Mouse (Mus musculus) lung, postnatal 14 days (tissue): ENCODE results near the gene 0610040J01Rik.

Experiments used
- DNase-seq: peaks from one replicate; pipeline ENCODE4 v3.0.0; 2021

The 0610040J01Rik gene

GRCm38 (mm10) chr5:63811819-63812508, at the start of gene 0610040J01Rik:
Gene 0610040J01Rik, plus strand, starts transcription at chr5:63812363.
- peak; percentile 80 for DNase-seq

- DNase-seq: no peak
Measured at GRCm38 (mm10) chr5:63765886-63766285, 46.3 kb upstream of the 0610040J01Rik start.

- peak; percentile 62 for DNase-seq
Measured at GRCm38 (mm10) chr5:63766715-63767114, 45.4 kb upstream of the 0610040J01Rik start.

GRCm38 (mm10) chr5:63767464-63767863, 44.7 kb upstream of the 0610040J01Rik start:
- no peak for DNase-seq

GRCm38 (mm10) chr5:63768220-63768619, 43.9 kb upstream of the 0610040J01Rik start:
- DNase-seq: no peak

GRCm38 (mm10) chr5:63772971-63773370, 39.2 kb upstream of the 0610040J01Rik start:
- DNase-seq: no peak

- no peak for DNase-seq
Measured at GRCm38 (mm10) chr5:63773603-63774002, 38.6 kb upstream of the 0610040J01Rik start.

GRCm38 (mm10) chr5:63788156-63788826, 23.9 kb upstream of the 0610040J01Rik start:
- DNase-seq: no peak

- no peak for DNase-seq
Measured at GRCm38 (mm10) chr5:63812509-63812865, 324 bp downstream of the 0610040J01Rik start.

GRCm38 (mm10) chr5:63816643-63817042, 4.5 kb downstream of the 0610040J01Rik start:
- no peak for DNase-seq

GRCm38 (mm10) chr5:63817270-63817669, 5.1 kb downstream of the 0610040J01Rik start:
- DNase-seq: no peak

- no peak for DNase-seq
Measured at GRCm38 (mm10) chr5:63818975-63819374, 6.8 kb downstream of the 0610040J01Rik start.

- no peak for DNase-seq
Measured at GRCm38 (mm10) chr5:63819519-63819918, 7.4 kb downstream of the 0610040J01Rik start.

- peak; percentile 32 for DNase-seq
Measured at GRCm38 (mm10) chr5:63821176-63821575, 9.0 kb downstream of the 0610040J01Rik start.

GRCm38 (mm10) chr5:63821860-63822259, 9.7 kb downstream of the 0610040J01Rik start:
- DNase-seq: no peak

GRCm38 (mm10) chr5:63823362-63824332, 11.5 kb downstream of the 0610040J01Rik start:
- DNase-seq: peak; percentile 48

- no peak for DNase-seq
Measured at GRCm38 (mm10) chr5:63824599-63825350, 12.6 kb downstream of the 0610040J01Rik start.

- DNase-seq: no peak
Measured at GRCm38 (mm10) chr5:63825881-63826280, 13.7 kb downstream of the 0610040J01Rik start.

- no peak for DNase-seq
Measured at GRCm38 (mm10) chr5:63827006-63827405, 14.8 kb downstream of the 0610040J01Rik start.

- DNase-seq: peak; percentile 21
Measured at GRCm38 (mm10) chr5:63827415-63828053, 15.4 kb downstream of the 0610040J01Rik start.

- no peak for DNase-seq
Measured at GRCm38 (mm10) chr5:63828380-63829185, 16.4 kb downstream of the 0610040J01Rik start.
